Mouse (Mus musculus): ENCODE measurements around the gene Alg14. TPM values are rescaled to one million over a fixed set of nuclear protein-coding genes. Genes with fewer than 3 reads are reported as not detected.
A peak's percentile ranks its signal among the peaks of the same experiment; 100 is the strongest.

Gene Alg14
- polyA plus RNA-seq, 1 experiment from 2014 or later: 38.9 TPM

DNA sequence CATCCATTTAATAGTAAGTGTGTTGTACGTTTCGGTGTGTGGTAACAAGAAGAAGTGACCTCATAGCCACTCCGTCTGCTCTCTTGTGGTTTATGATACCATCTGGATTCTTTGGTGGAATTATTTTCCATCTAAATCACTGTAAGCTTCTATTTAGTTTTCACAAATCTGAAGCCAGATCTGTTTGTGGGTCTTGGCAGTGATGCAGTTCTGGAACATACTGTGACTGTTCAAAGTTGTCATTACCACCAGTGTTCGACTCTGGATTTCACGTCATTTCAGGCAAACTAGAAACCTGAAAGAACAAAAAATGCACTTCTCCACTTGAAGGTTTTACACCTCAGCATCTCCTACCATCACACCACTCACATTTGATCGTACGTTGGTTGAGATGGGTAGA lies 23.9 kb downstream of the Alg14 start:
- 97% methylated on average over 7 of the region's 7 CpGs for WGBS
- no peak for ATAC-seq (replicated peaks; ENCODE audit: low FRiP score)
- peaks cover 10% of the 10 kb centered on the region for H3K36me3 ChIP-seq
- H3K27me3 ChIP-seq: no peaks in the 10 kb centered on the region
- H3K4me2 ChIP-seq: no peak overlapping the region
- no peaks in the 10 kb centered on the region for H3K9me3 ChIP-seq (replicated peaks)
- H3K27ac ChIP-seq: no peak overlapping the region
- H3K4me1 ChIP-seq: peaks cover 20% of the 10 kb centered on the region
- H3K4me3 ChIP-seq (replicated peaks): no peak overlapping the region
- H3K9ac ChIP-seq: no peak overlapping the region

DNA sequence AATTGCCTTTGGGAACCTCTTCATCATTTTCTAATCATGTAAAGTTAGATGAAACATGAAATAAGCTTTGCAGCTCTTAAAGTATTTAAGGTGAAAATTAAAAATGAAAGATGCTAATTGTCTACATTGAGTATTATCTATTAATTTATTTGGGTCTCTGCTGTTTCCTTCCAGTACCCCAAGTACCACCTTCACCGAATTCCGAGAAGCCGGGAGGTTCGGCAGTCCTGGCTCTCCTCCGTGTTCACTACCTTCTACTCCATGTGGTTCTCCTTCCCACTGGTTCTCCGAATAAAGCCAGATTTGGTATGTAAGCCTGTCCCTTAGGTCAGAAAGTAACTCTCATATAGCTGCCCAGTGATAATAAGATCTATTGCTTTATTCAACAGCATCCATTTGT lies 28.3 kb downstream of the Alg14 start:
- H3K4me1 ChIP-seq: no peaks in the 10 kb centered on the region
- no peaks in the 10 kb centered on the region for H3K27me3 ChIP-seq
- no peak for ATAC-seq (replicated peaks; ENCODE audit: low FRiP score)
- H3K4me2 ChIP-seq: no peak overlapping the region
- no peak overlapping the region for H3K9ac ChIP-seq
- H3K4me3 ChIP-seq (replicated peaks): no peak overlapping the region
- peaks cover 23% of the 10 kb centered on the region for H3K36me3 ChIP-seq
- H3K27ac ChIP-seq: no peak overlapping the region
- H3K9me3 ChIP-seq (replicated peaks): no peaks in the 10 kb centered on the region
- WGBS: 87% methylated on average over 6 of the region's 6 CpGs

- H3K4me1 ChIP-seq: no peaks in the 10 kb centered on the region
- no peaks in the 10 kb centered on the region for H3K9me3 ChIP-seq (replicated peaks)
- no peak overlapping the region for H3K4me3 ChIP-seq (replicated peaks)
- ATAC-seq (replicated peaks; ENCODE audit: low FRiP score): no peak
- WGBS: 94% methylated on average over 1 of the region's 1 CpGs
- H3K36me3 ChIP-seq: peaks cover 17% of the 10 kb centered on the region
- H3K9ac ChIP-seq: no peak overlapping the region
- no peaks in the 10 kb centered on the region for H3K27me3 ChIP-seq
- no peak overlapping the region for H3K4me2 ChIP-seq
- no peak overlapping the region for H3K27ac ChIP-seq
Observed at GRCm38 (mm10) chr3:121320896-121321295, 29.3 kb downstream of the Alg14 start.

- Histone ChIP-seq H3K4me3 (replicated peaks) (no peak overlapping the region), H3K36me3 (peaks cover 14% of the 10 kb centered on the region), H3K9ac (no peak overlapping the region), H3K27me3 (no peaks in the 10 kb centered on the region), H3K9me3 (replicated peaks) (no peaks in the 10 kb centered on the region), H3K27ac (no peak overlapping the region), H3K4me2 (no peak overlapping the region), H3K4me1 (no peaks in the 10 kb centered on the region)
- WGBS: 96% methylated on average over 15 of the region's 15 CpGs
- no peak for ATAC-seq (replicated peaks; ENCODE audit: low FRiP score)
Observed at GRCm38 (mm10) chr3:121323371-121323770, 31.8 kb downstream of the Alg14 start.

GRCm38 (mm10) chr3:121327406-121327805 lies 35.8 kb downstream of the Alg14 start:
- peaks cover 16% of the 10 kb centered on the region for H3K36me3 ChIP-seq
- H3K27me3 ChIP-seq: no peaks in the 10 kb centered on the region
- no peak overlapping the region for H3K4me3 ChIP-seq (replicated peaks)
- no peaks in the 10 kb centered on the region for H3K9me3 ChIP-seq (replicated peaks)
- no peak overlapping the region for H3K4me2 ChIP-seq
- H3K9ac ChIP-seq: no peak overlapping the region
- ATAC-seq (replicated peaks; ENCODE audit: low FRiP score): no peak
- peaks cover 9% of the 10 kb centered on the region; the same call in 1 of the 2 replicates for H3K4me1 ChIP-seq
- H3K27ac ChIP-seq: no peak overlapping the region
- WGBS: 82% methylated on average over 5 of the region's 5 CpGs

GRCm38 (mm10) chr3:121329647-121330046 lies 38.1 kb downstream of the Alg14 start:
- Histone ChIP-seq H3K27ac (no peak overlapping the region), H3K27me3 (no peaks in the 10 kb centered on the region), H3K9me3 (replicated peaks) (no peaks in the 10 kb centered on the region), H3K9ac (no peak overlapping the region), H3K4me3 (replicated peaks) (no peak overlapping the region), H3K4me2 (no peak overlapping the region), H3K36me3 (0 out of 2 replicates have a peak, but pooled peaks cover 2% of the 10 kb centered on the region), H3K4me1 (peaks cover 9% of the 10 kb centered on the region; the same call in 1 of the 2 replicates)
- WGBS: 70% methylated on average over 10 of the region's 10 CpGs
- no peak for ATAC-seq (replicated peaks; ENCODE audit: low FRiP score)

GRCm38 (mm10) chr3:121330244-121330646 lies 38.7 kb downstream of the Alg14 start:
- no peak overlapping the region for H3K4me3 ChIP-seq (replicated peaks)
- 0 out of 2 replicates have a peak, but pooled peaks cover 2% of the 10 kb centered on the region for H3K36me3 ChIP-seq
- ATAC-seq (replicated peaks; ENCODE audit: low FRiP score): no peak
- 71% methylated on average over 7 of the region's 7 CpGs for WGBS
- H3K4me1 ChIP-seq: peaks cover 9% of the 10 kb centered on the region; the same call in 1 of the 2 replicates
- no peaks in the 10 kb centered on the region for H3K27me3 ChIP-seq
- no peak overlapping the region for H3K4me2 ChIP-seq
- no peak overlapping the region for H3K9ac ChIP-seq
- no peak overlapping the region for H3K27ac ChIP-seq
- no peaks in the 10 kb centered on the region for H3K9me3 ChIP-seq (replicated peaks)

GRCm38 (mm10) chr3:121336234-121336890 lies 44.8 kb downstream of the Alg14 start:
- no peak overlapping the region for H3K27ac ChIP-seq
- no peak overlapping the region for H3K4me3 ChIP-seq (replicated peaks)
- no peaks in the 10 kb centered on the region for H3K36me3 ChIP-seq
- peaks cover 17% of the 10 kb centered on the region for H3K4me1 ChIP-seq
- H3K4me2 ChIP-seq: no peak overlapping the region
- no peaks in the 10 kb centered on the region for H3K27me3 ChIP-seq
- no peaks in the 10 kb centered on the region for H3K9me3 ChIP-seq (replicated peaks)
- no peak overlapping the region for H3K9ac ChIP-seq
- ATAC-seq (replicated peaks; ENCODE audit: low FRiP score): no peak
- 80% methylated on average over 6 of the region's 6 CpGs for WGBS

DNA sequence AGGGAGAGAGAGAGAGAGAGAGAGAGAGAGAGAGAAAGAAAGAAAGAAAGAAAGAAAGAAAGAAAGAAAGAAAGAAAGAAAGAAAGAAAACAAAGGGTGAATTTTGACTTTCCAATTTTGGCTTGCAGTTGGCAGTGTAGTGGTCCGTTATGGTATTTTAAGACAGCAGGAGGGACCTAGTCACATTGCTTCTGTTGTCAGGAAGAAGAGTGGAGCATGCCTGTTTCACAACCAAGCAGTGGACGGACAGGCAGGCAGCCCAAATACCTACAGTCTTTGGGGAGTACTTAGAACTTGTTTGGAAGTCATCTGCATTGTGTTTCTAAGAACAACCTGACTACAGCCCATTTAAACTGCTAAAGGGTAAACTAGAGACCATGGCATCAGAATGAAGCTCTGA lies 47.1 kb downstream of the Alg14 start:
- H3K4me1 ChIP-seq: peaks cover 17% of the 10 kb centered on the region
- peak overlapping the region; percentile 60; the same call in 1 of the 2 replicates for H3K27ac ChIP-seq
- no peaks in the 10 kb centered on the region for H3K27me3 ChIP-seq
- H3K4me2 ChIP-seq: no peak overlapping the region
- H3K4me3 ChIP-seq (replicated peaks): no peak overlapping the region
- no peak overlapping the region for H3K9ac ChIP-seq
- H3K36me3 ChIP-seq: no peaks in the 10 kb centered on the region
- ATAC-seq (replicated peaks; ENCODE audit: low FRiP score): no peak
- WGBS: 49% methylated on average over 2 of the region's 2 CpGs
- no peaks in the 10 kb centered on the region for H3K9me3 ChIP-seq (replicated peaks)

DNA sequence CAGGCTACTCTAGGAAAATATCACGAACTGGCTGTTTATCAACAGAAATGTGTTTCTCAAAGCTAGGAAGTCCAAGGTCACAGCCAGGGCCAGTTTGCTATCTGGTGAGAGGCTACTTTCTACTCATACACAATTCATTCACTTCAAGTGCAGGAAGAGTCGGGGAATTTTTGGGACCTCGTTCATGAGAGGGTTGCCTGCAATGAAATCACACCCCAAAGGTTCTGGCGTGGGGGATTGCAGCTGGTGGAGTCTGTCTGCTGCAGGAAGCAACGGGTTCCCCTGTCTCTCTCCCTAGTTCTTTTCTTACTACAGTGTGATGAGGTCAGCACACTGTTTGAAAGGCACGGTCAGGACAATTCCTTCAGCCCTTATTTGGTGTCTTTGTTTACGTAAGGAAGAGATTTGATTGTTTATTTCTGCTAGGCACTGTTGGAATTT lies 48.8 kb downstream of the Alg14 start:
- Histone ChIP-seq H3K27me3 (no peaks in the 10 kb centered on the region), H3K9me3 (replicated peaks) (no peaks in the 10 kb centered on the region), H3K36me3 (no peaks in the 10 kb centered on the region), H3K9ac (no peak overlapping the region), H3K27ac (peak overlapping the region; percentile 60; the same call in 1 of the 2 replicates), H3K4me2 (no peak overlapping the region), H3K4me3 (replicated peaks) (no peak overlapping the region), H3K4me1 (peaks cover 32% of the 10 kb centered on the region)
- no peak for ATAC-seq (replicated peaks; ENCODE audit: low FRiP score)
- WGBS: 31% methylated on average over 7 of the region's 7 CpGs

DNA sequence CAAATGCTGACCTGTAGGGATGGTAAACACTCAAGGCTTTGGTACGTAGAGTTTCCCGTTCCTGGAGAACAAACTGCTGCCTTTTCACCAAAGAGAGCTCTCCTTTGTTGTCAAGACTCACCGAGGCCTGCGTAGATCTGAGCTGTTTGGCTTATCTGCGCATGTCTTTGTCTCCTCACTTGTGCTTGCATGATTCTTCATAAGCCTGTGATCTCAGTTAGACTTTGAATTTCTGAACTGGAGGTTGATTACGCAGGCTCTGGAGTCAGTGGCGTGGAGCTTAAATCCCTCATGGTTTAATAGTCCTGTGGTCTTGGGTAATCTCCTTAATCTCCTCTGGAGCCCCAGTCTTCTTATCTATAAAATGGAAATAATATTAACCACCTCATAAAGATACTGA lies 51.7 kb downstream of the Alg14 start:
- H3K4me1 ChIP-seq: peaks cover 35% of the 10 kb centered on the region
- H3K9me3 ChIP-seq (replicated peaks): no peaks in the 10 kb centered on the region
- H3K9ac ChIP-seq: no peak overlapping the region
- no peaks in the 10 kb centered on the region for H3K27me3 ChIP-seq
- no peak overlapping the region for H3K27ac ChIP-seq
- ATAC-seq (replicated peaks; ENCODE audit: low FRiP score): no peak
- H3K4me3 ChIP-seq (replicated peaks): no peak overlapping the region
- 91% methylated on average over 7 of the region's 7 CpGs for WGBS
- H3K4me2 ChIP-seq: no peak overlapping the region
- H3K36me3 ChIP-seq: no peaks in the 10 kb centered on the region

DNA sequence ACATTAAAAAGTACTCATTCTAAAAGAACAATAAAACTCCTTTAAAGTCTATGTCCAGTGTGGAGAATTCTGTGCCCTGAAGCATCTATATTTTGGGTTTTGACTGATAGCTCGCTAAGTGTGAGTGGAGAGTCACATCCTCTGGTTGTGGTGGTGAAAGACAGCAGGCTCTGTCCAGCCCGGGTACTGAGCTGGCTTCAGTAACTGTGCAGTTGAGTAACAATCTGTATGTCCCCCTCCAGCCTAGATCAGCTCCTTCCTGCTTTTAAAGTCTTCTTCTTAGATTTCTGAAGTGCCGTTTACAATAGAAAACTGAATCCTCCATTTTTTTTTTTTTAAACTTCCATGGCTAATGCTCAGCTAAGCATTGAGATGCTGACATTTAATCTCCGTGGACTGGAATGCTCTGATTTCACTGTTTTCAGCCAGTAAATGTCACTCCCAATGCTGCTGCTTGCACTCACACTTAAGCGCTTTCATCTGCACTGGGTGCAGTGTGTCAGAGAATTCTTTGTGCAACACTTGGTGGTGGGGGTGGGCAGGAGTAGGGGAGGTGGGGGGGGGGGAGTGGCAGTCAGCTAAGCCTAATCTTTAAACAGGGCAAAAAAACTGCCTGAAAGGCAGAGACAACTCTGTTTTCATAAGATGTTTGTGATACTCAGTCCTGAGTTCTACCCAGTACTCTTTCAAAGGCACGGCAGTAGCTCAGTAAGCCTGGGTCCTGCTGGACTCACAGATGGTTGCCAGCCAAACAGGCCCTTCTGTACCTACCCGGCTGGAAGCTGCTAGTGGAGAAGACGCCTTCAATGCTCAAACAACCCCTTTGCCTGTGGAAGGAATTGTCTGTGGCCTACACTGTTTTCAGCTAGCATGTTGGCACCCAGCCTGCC lies 52.7 kb downstream of the Alg14 start:
- ATAC-seq (replicated peaks; ENCODE audit: low FRiP score): peak; percentile 48
- peaks cover 34% of the 10 kb centered on the region for H3K4me1 ChIP-seq
- H3K4me3 ChIP-seq (replicated peaks): no peak overlapping the region
- H3K36me3 ChIP-seq: no peaks in the 10 kb centered on the region
- WGBS: 25% methylated on average over 8 of the region's 8 CpGs
- H3K27ac ChIP-seq: peak overlapping the region; percentile 84
- H3K27me3 ChIP-seq: no peaks in the 10 kb centered on the region
- no peak overlapping the region for H3K9ac ChIP-seq
- H3K9me3 ChIP-seq (replicated peaks): no peaks in the 10 kb centered on the region
- no peak overlapping the region for H3K4me2 ChIP-seq

All from kidney, embryonic 15.5 days (tissue).